Mouse (Mus musculus) myocyte (in vitro differentiated cells): Measurements from ENCODE around the gene Nxph3. TPM values are rescaled to one million over a fixed set of nuclear protein-coding genes. Genes with fewer than 3 reads are reported as not detected.

ENCODE experiments used
- H3K27me3 ChIP-seq: one replicate; pipeline ENCODE4 v1.6.1; 2011; ENCODE audit not compliant: control insufficient read depth, insufficient read depth, insufficient read length
- H3K36me3 ChIP-seq: one replicate; pipeline ENCODE4 v1.6.1; 2011; ENCODE audit not compliant: control insufficient read depth, insufficient read depth
- H3K4me2 ChIP-seq: one replicate; pipeline ENCODE4 v1.6.1; 2011; ENCODE audit warnings: low read depth, control low read depth
- H3K4me3 ChIP-seq: one replicate; pipeline ENCODE4 v1.5.1; 2011; ENCODE audit warnings: mild to moderate bottlenecking, control low read depth, moderate library complexity
- H3K79me2 ChIP-seq: one replicate; pipeline ENCODE4 v1.6.1; 2011; ENCODE audit not compliant: control insufficient read depth, insufficient read depth
- H3ac ChIP-seq: one replicate; pipeline ENCODE4 v1.6.1; 2011; ENCODE audit not compliant: control insufficient read depth, insufficient read length
- CEBPB ChIP-seq: IDR thresholded peaks from 2 replicates; pipeline ENCODE4 v1.6.1; 2011; ENCODE audit warnings: mild to moderate bottlenecking, moderate library complexity; ENCODE audit not compliant: poor library complexity, insufficient read depth, severe bottlenecking
- E2F4 ChIP-seq: IDR thresholded peaks from one replicate; pipeline ENCODE4 v1.6.1; 2011; ENCODE audit warnings: mild to moderate bottlenecking, control low read depth, moderate library complexity; ENCODE audit not compliant: insufficient read depth
- MAX ChIP-seq: IDR thresholded peaks from one replicate; pipeline ENCODE4 v1.6.1; 2011; ENCODE audit warnings: low read depth, mild to moderate bottlenecking, control low read depth
- MYOD1 ChIP-seq, 3 experiments: IDR thresholded peaks; one replicate each; pipeline ENCODE4 v1.6.1; 2011; ENCODE audit warnings: control low read depth in 2 of 3, low read depth in 2 of 3, mild to moderate bottlenecking in 2 of 3, moderate library complexity in 1 of 3; ENCODE audit not compliant: insufficient read length in 2 of 3, control insufficient read depth in 1 of 3
- MYOG ChIP-seq, 3 experiments: IDR thresholded peaks; one replicate each; pipeline ENCODE4 v1.6.1; 2011; ENCODE audit warnings: control low read depth in 2 of 3, low read depth in 2 of 3, mild to moderate bottlenecking in 2 of 3; ENCODE audit not compliant: insufficient read length in 2 of 3, control insufficient read depth in 1 of 3, insufficient read depth in 1 of 3
- POLR2A ChIP-seq: IDR thresholded peaks from one replicate; pipeline ENCODE4 v1.6.1; 2011; ENCODE audit warnings: low read depth, mild to moderate bottlenecking, control low read depth, moderate library complexity; ENCODE audit not compliant: insufficient read length
- POLR2AphosphoS2 ChIP-seq: IDR thresholded peaks from one replicate; pipeline ENCODE4 v1.6.1; 2011; ENCODE audit warnings: low read depth, control low read depth; ENCODE audit not compliant: insufficient read length
- REST ChIP-seq: IDR thresholded peaks from one replicate; pipeline ENCODE4 v1.6.1; 2011; ENCODE audit warnings: mild to moderate bottlenecking, control low read depth, moderate library complexity; ENCODE audit not compliant: insufficient read depth, insufficient read length
- SRF ChIP-seq: IDR thresholded peaks from one replicate; pipeline ENCODE4 v1.6.1; 2011; ENCODE audit warnings: low read depth; ENCODE audit not compliant: control insufficient read depth, insufficient read length
- TCF12 ChIP-seq: IDR thresholded peaks from one replicate; pipeline ENCODE4 v1.6.1; 2011; ENCODE audit warnings: mild to moderate bottlenecking, control low read depth; ENCODE audit not compliant: poor library complexity, insufficient read depth, severe bottlenecking
- TCF3 ChIP-seq: IDR thresholded peaks from one replicate; pipeline ENCODE4 v1.6.1; 2011; ENCODE audit warnings: low read depth, control low read depth; ENCODE audit not compliant: insufficient read length
- USF1 ChIP-seq: IDR thresholded peaks from one replicate; pipeline ENCODE4 v1.6.1; 2011; ENCODE audit warnings: low read depth, mild to moderate bottlenecking, control low read depth, moderate library complexity
- polyA plus RNA-seq: library from polyadenylated mRNA; unstranded; fragments of >200 nt; fragmentation: generic; extraction: Trizol; gene quantifications from one replicate; pipeline ENCODE4 v1.2.1, GENCODE M21; 2012; ENCODE audit warnings: missing spikeins

Gene Nxph3
- polyA plus RNA-seq, 1 experiment = 0.04 TPM

GRCm38 (mm10) chr11:95557032-95557431 is 42.7 kb upstream of the Nxph3 start:
- H3ac ChIP-seq = no peak overlapping the region
- no peaks in the 10 kb centered on the region for H3K36me3 ChIP-seq
- no peaks in the 10 kb centered on the region for H3K79me2 ChIP-seq
- TF ChIP-seq MAX = no peak
- TF ChIP-seq USF1 = no peak
- no peak for TF ChIP-seq SRF
- no peak for TF ChIP-seq MYOD1 (IDR thresholded peaks at IDR 0.05; ENCODE audit: control insufficient read depth in 1 of 3, insufficient read length in 2 of 3, low read depth in 2 of 3)
- no peak for TF ChIP-seq REST
- H3K4me2 ChIP-seq = no peak overlapping the region
- no peak overlapping the region for H3K4me3 ChIP-seq
- H3K27me3 ChIP-seq = peaks cover 15% of the 10 kb centered on the region

GRCm38 (mm10) chr11:95555279-95555678 is 40.9 kb upstream of the Nxph3 start:
- Histone ChIP-seq H3K4me2 (no peak overlapping the region), H3K27me3 (peaks cover 19% of the 10 kb centered on the region), H3K79me2 (no peaks in the 10 kb centered on the region), H3K36me3 (no peaks in the 10 kb centered on the region), H3K4me3 (no peak overlapping the region), H3ac (no peak overlapping the region)
- TF ChIP-seq USF1 (no peak), CEBPB (no peak), TCF12 (no peak)

- Histone ChIP-seq H3K36me3 (no peaks in the 10 kb centered on the region), H3K4me2 (no peak overlapping the region), H3K79me2 (no peaks in the 10 kb centered on the region), H3K4me3 (no peak overlapping the region), H3ac (no peak overlapping the region), H3K27me3 (peaks cover 38% of the 10 kb centered on the region)
- TF ChIP-seq SRF = no peak
- TF ChIP-seq MYOD1 (IDR thresholded peaks at IDR 0.05; ENCODE audit: control insufficient read depth in 1 of 3, insufficient read length in 2 of 3, low read depth in 2 of 3) = no peak
- no peak for TF ChIP-seq TCF12
- no peak for TF ChIP-seq REST
- TF ChIP-seq E2F4 = no peak
- no peak for TF ChIP-seq CEBPB
- TF ChIP-seq USF1 = no peak
- TF ChIP-seq TCF3 = no peak
- no peak for TF ChIP-seq POLR2AphosphoS2
- TF ChIP-seq POLR2A = no peak
- no peak for TF ChIP-seq MAX
- no peak for TF ChIP-seq MYOG (IDR thresholded peaks at IDR 0.05; ENCODE audit: control insufficient read depth in 1 of 3, insufficient read depth in 1 of 3, insufficient read length in 2 of 3, low read depth in 2 of 3)
Observed at GRCm38 (mm10) chr11:95550301-95551021, 36.1 kb upstream of the Nxph3 start.

GRCm38 (mm10) chr11:95546021-95546782 is 31.8 kb upstream of the Nxph3 start:
- TF ChIP-seq MYOG (IDR thresholded peaks at IDR 0.05; ENCODE audit: control insufficient read depth in 1 of 3, insufficient read depth in 1 of 3, insufficient read length in 2 of 3, low read depth in 2 of 3) (no peak), POLR2A (no peak), POLR2AphosphoS2 (no peak), REST (no peak), TCF12 (no peak), SRF (no peak)
- H3ac ChIP-seq = no peak overlapping the region
- H3K4me3 ChIP-seq = no peak overlapping the region
- no peaks in the 10 kb centered on the region for H3K79me2 ChIP-seq
- H3K4me2 ChIP-seq = no peak overlapping the region
- no peaks in the 10 kb centered on the region for H3K36me3 ChIP-seq
- H3K27me3 ChIP-seq = peaks cover 38% of the 10 kb centered on the region

GRCm38 (mm10) chr11:95544546-95545327 is 30.4 kb upstream of the Nxph3 start:
- H3K79me2 ChIP-seq = no peaks in the 10 kb centered on the region
- H3ac ChIP-seq = no peak overlapping the region
- H3K4me3 ChIP-seq = no peak overlapping the region
- H3K27me3 ChIP-seq = peaks cover 33% of the 10 kb centered on the region
- no peak for TF ChIP-seq POLR2A
- no peak for TF ChIP-seq POLR2AphosphoS2
- TF ChIP-seq E2F4 = no peak
- TF ChIP-seq USF1 = no peak
- no peak for TF ChIP-seq MYOD1 (IDR thresholded peaks at IDR 0.05; ENCODE audit: control insufficient read depth in 1 of 3, insufficient read length in 2 of 3, low read depth in 2 of 3)
- TF ChIP-seq MAX = no peak
- no peak for TF ChIP-seq TCF3
- TF ChIP-seq TCF12 = no peak
- TF ChIP-seq REST = no peak
- TF ChIP-seq MYOG (IDR thresholded peaks at IDR 0.05; ENCODE audit: control insufficient read depth in 1 of 3, insufficient read depth in 1 of 3, insufficient read length in 2 of 3, low read depth in 2 of 3) = no peak
- no peak for TF ChIP-seq CEBPB
- no peak for TF ChIP-seq SRF
- no peaks in the 10 kb centered on the region for H3K36me3 ChIP-seq
- no peak overlapping the region for H3K4me2 ChIP-seq
